Mouse (Mus musculus) hindbrain, embryonic 11.5 days (tissue): ENCODE measurements around the gene Fbln5. TPM values are rescaled to one million over a fixed set of nuclear protein-coding genes. Genes with fewer than 3 reads are reported as not detected.

Experiments
- ATAC-seq: fragments of 200-750 bp; cut with Nextera tagmentation; 2 replicates; pipeline ENCODE4 v1.8.0; 2017; ENCODE audit warnings: mild to moderate bottlenecking, moderate TSS enrichment, moderate library complexity; ENCODE audit not compliant: low FRiP score
- DNase-seq: peaks from one replicate; pipeline ENCODE4 v3.0.0-alpha.2; 2015; ENCODE audit warnings: low spot score
- H3K27ac ChIP-seq: fragments of 300-500 bp; sonication (generic); 2 replicates; pipeline ENCODE4 v1.5.1; 2014; ENCODE audit warnings: mild to moderate bottlenecking, low read depth, low read length
- H3K27me3 ChIP-seq: fragments of 300-500 bp; sonication (generic); 2 replicates; pipeline ENCODE4 v1.6.1; 2014; ENCODE audit warnings: mild to moderate bottlenecking, low read length, moderate library complexity, mixed read lengths; ENCODE audit not compliant: control insufficient read depth, insufficient read depth
- H3K36me3 ChIP-seq: fragments of 300-500 bp; sonication (generic); 2 replicates; pipeline ENCODE4 v1.6.1; 2014; ENCODE audit warnings: mild to moderate bottlenecking, low read length, moderate library complexity, mixed read lengths; ENCODE audit not compliant: control insufficient read depth, insufficient read depth
- H3K4me1 ChIP-seq: fragments of 300-500 bp; sonication (generic); replicated peaks from 2 replicates; pipeline ENCODE4 v1.6.1; 2014; ENCODE audit warnings: low read length, mixed read lengths; ENCODE audit not compliant: control insufficient read depth, insufficient read depth
- H3K4me2 ChIP-seq: fragments of 300-500 bp; sonication (generic); replicated peaks from 2 replicates; pipeline ENCODE4 v1.6.1; 2014; ENCODE audit warnings: mild to moderate bottlenecking, low read depth, low read length
- H3K4me3 ChIP-seq: fragments of 300-500 bp; sonication (generic); 2 replicates; pipeline ENCODE4 v1.5.1; 2014; ENCODE audit warnings: low read depth, low read length
- H3K9ac ChIP-seq: fragments of 300-500 bp; sonication (generic); 2 replicates; pipeline ENCODE4 v1.6.1; 2014; ENCODE audit warnings: low read depth, low read length
- H3K9me3 ChIP-seq: fragments of 300-500 bp; sonication (generic); 2 replicates; pipeline ENCODE4 v1.6.1; 2016; ENCODE audit warnings: low read length; ENCODE audit not compliant: control insufficient read depth
- WGBS: fragments of 180-500 bp; shearing (Covaris S2); extraction: QIAGEN DNeasy Blood & Tissue Kit; methylation state at CpG from one replicate; pipeline ENCODE4 v1.1.7; 2014; 5-methylcytosine and 5-hydroxymethylcytosine counted together
- polyA plus RNA-seq: library from polyadenylated mRNA; unstranded; fragments of >200 nt; fragmentation: Nextera tagmentation; extraction: Ambion mirVana; gene quantifications from 2 replicates; pipeline ENCODE4 v1.2.1, GENCODE M21; 2014

Fbln5 gene
- 11.9 and 15.7 TPM in 2 replicates for polyA plus RNA-seq

DNA sequence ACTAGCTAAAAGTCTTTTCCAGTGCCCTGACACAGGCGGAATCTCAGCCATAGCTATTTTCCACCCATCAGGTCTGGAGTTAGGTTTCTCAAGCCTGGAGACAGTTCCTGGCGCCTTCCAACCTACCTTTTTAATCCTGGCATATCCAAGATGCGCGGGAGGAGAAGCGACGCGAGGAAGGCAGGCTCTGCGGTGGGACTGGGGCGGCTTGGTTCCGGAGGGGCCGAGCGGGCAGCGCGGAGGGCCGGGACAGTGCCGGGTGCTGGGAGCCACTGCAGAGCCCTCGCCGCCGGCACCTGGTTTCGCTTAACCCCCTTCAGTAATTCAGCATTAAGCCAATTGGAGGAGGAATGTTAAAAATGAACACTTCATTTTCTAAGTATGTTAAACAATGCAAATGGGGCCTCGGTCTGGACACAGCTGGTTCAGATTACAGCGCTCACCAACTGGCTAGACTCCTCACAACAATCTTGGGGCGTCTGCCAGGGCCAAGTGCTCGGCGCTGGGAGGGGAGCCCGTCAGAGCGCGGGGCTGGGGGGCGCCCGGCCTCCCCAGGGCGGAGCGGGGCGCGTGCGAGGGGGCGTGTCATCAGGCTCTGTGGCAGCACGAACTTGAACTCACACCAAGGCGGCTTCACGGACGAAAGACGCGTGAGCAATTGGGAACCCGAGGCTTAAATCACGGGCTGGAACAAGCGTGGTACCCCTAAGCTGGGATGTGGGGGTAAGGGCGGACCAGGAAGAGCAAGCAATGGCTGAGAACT is at the start of gene Fbln5:
Gene Fbln5 (minus strand): TSS at position 448 of the 763 bp plus-strand sequence.
- peak within 1 kb of the TSS; percentile 25 for H3K9ac ChIP-seq
- no peak within 1 kb of the TSS for H3K27ac ChIP-seq
- H3K36me3 ChIP-seq, result no peaks in the 10 kb centered on the region
- DNase-seq, result peak; percentile 58
- under 1% methylated on average over 46 of the region's 46 CpGs for WGBS
- no peaks in the 10 kb centered on the region for H3K9me3 ChIP-seq
- H3K4me2 ChIP-seq, result peak within 1 kb of the TSS; percentile 64
- peak; percentile 80 for ATAC-seq
- peak within 1 kb of the TSS; percentile 32 for H3K4me3 ChIP-seq
- H3K27me3 ChIP-seq, result peaks cover 5% of the 10 kb centered on the region
- no peaks in the 10 kb centered on the region; the same call in 1 of the 2 replicates for H3K4me1 ChIP-seq

DNA sequence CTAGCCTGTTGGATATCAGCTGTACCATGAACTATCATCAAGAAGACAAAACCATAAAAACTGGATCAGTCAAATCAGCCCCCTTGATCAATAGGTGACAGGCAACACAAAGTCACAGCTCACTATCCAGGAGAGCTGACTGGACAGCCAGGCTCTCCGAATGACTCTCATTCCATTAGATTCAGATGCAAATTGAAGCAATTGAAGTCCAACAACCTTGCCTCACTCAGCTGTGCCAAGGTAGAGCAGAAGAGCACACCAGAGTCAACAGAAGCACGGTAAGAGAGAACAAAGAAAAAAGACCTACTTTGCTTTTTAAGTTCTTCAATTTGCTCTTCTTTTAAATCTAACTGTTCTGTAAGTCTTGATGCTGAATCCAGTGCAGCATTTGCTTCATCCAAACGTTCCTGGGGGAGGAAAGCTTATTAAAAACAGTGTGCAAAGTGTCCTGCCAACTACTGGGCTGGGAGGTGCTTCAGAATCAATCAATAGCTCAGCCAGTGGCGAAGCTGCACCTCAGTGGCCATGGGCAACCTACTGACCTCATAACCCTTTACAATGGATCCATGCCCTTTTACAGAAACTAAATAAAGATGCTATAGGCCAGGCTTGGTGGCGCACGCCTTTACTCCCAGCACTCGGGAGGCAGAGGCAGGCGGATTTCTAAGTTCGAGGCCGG is 43.6 kb upstream of the Fbln5 start:
- Histone ChIP-seq H3K27ac (no peak overlapping the region), H3K27me3 (no peaks in the 10 kb centered on the region), H3K4me2 (no peak overlapping the region), H3K4me1 (no peaks in the 10 kb centered on the region), H3K9me3 (no peaks in the 10 kb centered on the region), H3K36me3 (no peaks in the 10 kb centered on the region), H3K9ac (no peak overlapping the region), H3K4me3 (no peak overlapping the region)
- no peak for ATAC-seq
- DNase-seq, result no peak
- 89% methylated on average over 10 of the region's 10 CpGs for WGBS

DNA sequence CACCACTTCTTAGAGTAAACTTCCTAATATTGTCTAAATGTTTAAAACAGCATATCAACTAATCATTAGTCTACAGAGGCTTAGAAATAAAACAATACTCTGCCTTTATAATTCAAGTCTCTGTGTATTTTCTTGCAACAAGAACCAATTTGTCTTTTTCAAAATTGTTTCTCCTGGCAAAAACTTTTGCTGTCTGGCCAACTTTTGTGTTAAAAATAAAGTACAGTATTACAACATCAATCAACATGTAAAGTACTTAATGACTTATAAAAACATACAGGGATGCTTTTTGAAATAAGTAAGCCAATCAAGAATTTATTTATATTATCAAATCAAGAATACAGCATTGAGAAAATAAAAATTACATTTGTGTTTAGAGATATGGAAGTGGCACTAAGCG is 41.4 kb upstream of the Fbln5 start:
- H3K9ac ChIP-seq, result no peak overlapping the region
- H3K27ac ChIP-seq, result no peak overlapping the region
- no peaks in the 10 kb centered on the region for H3K36me3 ChIP-seq
- no peaks in the 10 kb centered on the region for H3K27me3 ChIP-seq
- H3K9me3 ChIP-seq, result no peaks in the 10 kb centered on the region
- no peak for ATAC-seq
- H3K4me2 ChIP-seq, result no peak overlapping the region
- WGBS, result 98% methylated on average over 1 of the region's 1 CpGs
- H3K4me3 ChIP-seq, result no peak overlapping the region
- DNase-seq, result no peak
- H3K4me1 ChIP-seq, result no peaks in the 10 kb centered on the region

DNA sequence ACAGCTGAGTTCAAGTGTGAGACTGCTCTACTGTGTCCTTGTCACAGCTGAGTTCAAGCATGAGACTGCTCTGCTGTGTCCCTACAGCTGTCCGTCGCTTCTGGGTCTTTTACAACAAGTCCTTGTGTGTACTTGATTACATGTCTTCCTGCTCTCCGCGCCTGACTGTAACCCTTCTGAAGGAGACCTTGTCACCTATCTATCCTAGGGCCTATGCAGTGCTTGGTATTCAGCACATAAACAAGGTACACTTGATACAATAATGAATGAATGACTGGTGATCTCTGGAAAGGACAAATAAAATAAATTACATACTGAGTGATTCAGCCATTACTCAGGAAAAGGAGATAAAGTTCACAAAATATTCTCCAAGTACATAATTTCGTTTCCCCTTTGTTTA is 39.2 kb upstream of the Fbln5 start:
- WGBS, result 93% methylated on average over 5 of the region's 5 CpGs
- Histone ChIP-seq H3K27me3 (no peaks in the 10 kb centered on the region), H3K4me3 (no peak overlapping the region), H3K9me3 (no peaks in the 10 kb centered on the region), H3K4me2 (no peak overlapping the region), H3K27ac (no peak overlapping the region), H3K9ac (no peak overlapping the region), H3K36me3 (no peaks in the 10 kb centered on the region), H3K4me1 (no peaks in the 10 kb centered on the region)
- ATAC-seq, result no peak
- no peak for DNase-seq

DNA sequence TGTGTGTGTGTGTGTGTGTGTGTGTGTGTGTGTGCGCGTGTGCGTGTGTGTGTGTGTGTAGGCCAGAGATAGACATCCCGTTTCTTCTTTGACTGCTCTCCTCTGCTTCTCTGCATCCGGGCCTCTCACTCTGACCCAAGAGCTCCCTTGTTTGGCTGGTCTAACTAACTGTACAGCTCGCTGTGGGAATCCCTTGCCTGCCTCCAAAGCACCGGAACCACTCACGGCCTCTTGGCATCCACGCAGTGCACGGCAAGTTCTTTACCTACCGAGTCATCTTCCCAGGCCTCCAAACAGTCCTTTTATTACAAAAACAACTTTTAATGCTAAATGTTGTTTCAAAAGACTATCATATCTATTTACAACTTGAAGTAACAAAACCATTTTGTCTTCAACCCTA is 35.5 kb upstream of the Fbln5 start:
- H3K36me3 ChIP-seq, result no peaks in the 10 kb centered on the region
- H3K9ac ChIP-seq, result no peak overlapping the region
- ATAC-seq (no peak), DNase-seq (no peak)
- no peaks in the 10 kb centered on the region for H3K27me3 ChIP-seq
- H3K4me1 ChIP-seq, result no peaks in the 10 kb centered on the region
- WGBS, result 95% methylated on average over 11 of the region's 11 CpGs
- H3K4me2 ChIP-seq, result no peak overlapping the region
- no peak overlapping the region for H3K4me3 ChIP-seq
- no peak overlapping the region for H3K27ac ChIP-seq
- no peaks in the 10 kb centered on the region for H3K9me3 ChIP-seq

DNA sequence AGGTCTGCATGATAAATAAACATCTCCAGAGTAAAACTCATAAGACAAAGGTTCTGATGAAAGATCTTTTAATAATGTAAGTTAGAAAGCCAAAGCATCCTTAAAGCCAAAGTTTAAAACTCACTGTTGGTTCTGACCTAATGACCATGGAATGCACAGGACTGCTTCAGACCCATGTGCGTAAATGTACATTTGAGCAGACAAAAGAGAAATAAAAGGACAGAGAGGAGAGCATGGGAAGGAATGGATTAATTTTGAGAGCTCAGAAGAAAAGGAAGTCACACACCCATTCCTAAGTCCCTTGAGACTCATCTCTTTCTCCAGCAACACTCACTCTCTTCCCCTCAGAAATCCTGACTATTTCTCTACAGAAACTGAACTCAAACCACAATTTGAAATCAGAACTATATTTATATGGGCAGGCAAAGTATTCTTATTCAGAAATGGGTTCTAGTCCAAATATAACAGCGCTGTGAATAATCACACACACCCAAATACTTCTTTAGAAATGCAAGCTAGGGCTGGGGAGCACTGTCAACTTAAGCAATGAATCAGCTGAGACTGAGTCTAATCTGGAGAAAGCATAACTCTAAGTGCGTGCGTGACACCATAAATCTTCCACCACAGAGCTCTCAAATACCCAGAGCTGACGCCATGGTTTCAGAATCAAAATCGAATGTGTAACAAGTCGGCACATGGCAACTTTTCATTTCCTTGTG is 33.1 kb upstream of the Fbln5 start:
- Histone ChIP-seq H3K27ac (no peak overlapping the region), H3K36me3 (no peaks in the 10 kb centered on the region), H3K4me1 (no peaks in the 10 kb centered on the region), H3K4me3 (no peak overlapping the region), H3K9ac (no peak overlapping the region), H3K27me3 (no peaks in the 10 kb centered on the region), H3K4me2 (no peak overlapping the region), H3K9me3 (no peaks in the 10 kb centered on the region)
- WGBS, result 92% methylated on average over 7 of the region's 7 CpGs
- ATAC-seq, result no peak
- no peak for DNase-seq

DNA sequence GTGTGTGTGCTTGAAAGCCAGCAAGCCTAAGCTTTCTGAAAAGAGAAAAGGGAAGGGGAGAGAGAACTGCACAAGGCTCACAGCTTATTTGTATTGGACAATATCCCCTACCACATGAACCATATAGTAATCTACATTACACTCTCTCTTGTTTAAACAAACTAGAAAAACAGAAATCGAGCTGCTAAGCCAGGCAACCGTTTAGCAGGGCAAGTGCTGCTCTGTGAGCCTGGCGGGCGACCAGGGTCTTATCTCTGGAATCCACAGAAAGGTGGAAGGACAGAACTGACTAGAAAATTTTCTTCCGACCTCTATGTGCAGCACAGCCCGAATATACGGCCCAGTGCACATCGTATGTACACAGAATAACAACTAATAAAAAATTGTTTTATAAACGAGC is 32.5 kb upstream of the Fbln5 start:
- WGBS, result 93% methylated on average over 9 of the region's 9 CpGs
- Histone ChIP-seq H3K9me3 (no peaks in the 10 kb centered on the region), H3K36me3 (no peaks in the 10 kb centered on the region), H3K9ac (no peak overlapping the region), H3K4me3 (no peak overlapping the region), H3K27me3 (no peaks in the 10 kb centered on the region), H3K4me1 (no peaks in the 10 kb centered on the region), H3K27ac (no peak overlapping the region), H3K4me2 (no peak overlapping the region)
- ATAC-seq, result no peak
- no peak for DNase-seq

DNA sequence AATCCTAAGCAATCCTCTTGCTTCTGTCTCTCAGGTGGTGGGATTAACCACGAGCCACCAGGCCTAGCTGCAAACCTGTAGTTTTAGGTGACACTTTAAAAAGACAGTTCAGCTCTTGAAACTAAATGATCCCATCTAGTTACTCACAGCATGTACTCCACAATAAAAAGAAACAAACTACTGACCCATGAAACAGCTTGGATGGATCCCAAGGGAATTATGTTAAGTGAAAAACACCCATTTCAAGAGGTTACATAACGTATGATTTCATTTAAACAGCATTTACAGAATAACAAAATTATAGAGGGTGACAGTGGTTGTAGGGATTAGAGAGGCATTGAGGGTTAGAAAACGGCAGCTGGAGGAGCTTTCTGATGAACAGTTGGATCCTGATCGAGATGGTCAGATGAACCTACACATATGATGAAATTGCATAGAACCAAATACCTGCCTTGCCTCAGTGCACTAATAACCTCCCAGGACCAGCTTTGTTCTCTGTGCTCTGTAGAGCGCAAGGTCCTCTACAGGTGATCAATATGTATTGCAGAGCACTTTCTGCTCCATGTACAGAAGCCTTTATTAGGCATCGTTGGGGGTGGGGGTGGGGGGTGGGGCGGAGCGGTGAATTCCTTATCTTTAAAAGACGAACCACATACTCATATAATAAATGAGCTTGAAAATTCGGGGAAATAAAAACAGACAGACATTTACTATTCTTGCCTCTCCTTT is 17.9 kb upstream of the Fbln5 start:
- no peaks in the 10 kb centered on the region for H3K4me1 ChIP-seq
- no peak overlapping the region for H3K27ac ChIP-seq
- H3K9ac ChIP-seq, result no peak overlapping the region
- ATAC-seq (no peak), DNase-seq (no peak)
- H3K36me3 ChIP-seq, result no peaks in the 10 kb centered on the region
- no peaks in the 10 kb centered on the region for H3K27me3 ChIP-seq
- H3K9me3 ChIP-seq, result no peaks in the 10 kb centered on the region
- H3K4me3 ChIP-seq, result no peak overlapping the region
- WGBS, result 94% methylated on average over 10 of the region's 10 CpGs
- H3K4me2 ChIP-seq, result no peak overlapping the region
